Mouse (Mus musculus) spleen, postnatal 14 days (tissue): ENCODE data around the gene Dnah7a.
"Not testable (repeated sequence)": the region's sequence is repeated elsewhere in the genome, so short reads cannot be mapped to it uniquely, and the experiment has no call there.

Source experiments
- DNase-seq, 2 experiments: peaks; one replicate each; pipeline ENCODE4 v3.0.0; 2021 to 2022; ENCODE audit warnings: low spot score in 2 of 2

The Dnah7a gene

DNA sequence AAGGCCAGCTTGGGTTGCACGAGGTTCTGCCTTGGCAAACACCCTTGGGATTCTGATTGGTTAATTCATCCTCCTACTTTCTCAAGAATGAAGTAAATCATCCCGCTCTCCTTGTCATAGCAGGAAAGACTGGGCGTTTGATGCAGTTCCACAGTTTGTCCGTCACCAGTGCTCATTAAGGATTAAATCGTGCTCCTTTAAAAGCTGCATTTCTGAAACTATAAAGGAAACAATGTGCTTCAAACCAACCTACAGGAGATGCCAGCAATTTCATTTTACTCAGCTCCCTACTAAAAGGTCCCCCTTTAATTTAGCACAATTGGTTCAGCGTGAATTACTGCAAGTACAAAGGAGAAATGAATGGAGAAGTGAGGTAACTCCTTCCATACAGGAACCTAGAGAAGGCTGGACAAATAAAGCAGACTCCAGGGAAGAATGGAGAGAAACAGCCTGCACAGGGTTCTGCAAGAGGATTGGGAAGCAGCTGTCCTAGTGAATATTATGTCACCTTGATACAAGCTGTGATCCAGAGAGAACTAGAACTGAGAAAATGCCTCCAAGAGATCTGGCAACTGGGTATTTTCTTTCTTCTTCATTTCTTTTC, 322.4 kb downstream of the Dnah7a start:
- DNase-seq, result no peak

DNA sequence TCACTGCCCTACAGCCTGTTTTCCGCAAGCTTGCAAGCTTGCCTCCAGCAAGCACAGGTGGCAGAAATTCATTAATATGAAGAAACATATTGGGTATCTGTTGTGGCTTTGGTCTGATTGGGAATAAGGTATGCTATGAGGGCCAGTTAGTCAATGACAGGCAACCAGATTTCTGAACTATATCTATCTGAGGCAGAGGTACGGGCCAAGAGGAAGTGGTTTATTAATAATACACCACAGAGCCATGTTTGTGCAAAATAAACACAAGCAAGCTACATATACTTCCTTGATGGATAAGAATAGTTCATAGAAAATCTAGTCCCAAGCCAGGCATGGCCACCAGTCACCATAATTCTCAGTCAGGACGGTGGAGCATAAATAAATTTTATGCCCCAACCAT, 328.9 kb downstream of the Dnah7a start:
- no peak for DNase-seq

DNA sequence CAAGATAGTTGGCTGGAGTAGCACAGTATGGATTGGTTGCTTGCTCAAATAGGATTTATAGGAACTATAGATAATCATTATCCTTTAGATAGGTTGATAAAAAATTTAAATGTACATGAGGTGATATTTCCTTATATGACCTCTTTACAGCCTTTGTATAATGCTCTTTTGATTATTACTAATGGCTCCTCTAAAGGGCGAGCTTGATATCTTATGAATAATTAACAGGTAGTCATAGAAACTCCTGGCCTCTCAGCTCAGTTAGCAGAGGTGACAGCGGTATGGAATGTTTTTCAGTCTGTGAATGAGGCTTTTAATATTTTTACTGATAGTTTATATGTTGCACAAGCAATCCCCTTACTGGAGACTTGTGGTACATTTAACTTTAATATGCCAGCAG, 330.6 kb downstream of the Dnah7a start:
- not testable (repeated sequence) for DNase-seq

DNA sequence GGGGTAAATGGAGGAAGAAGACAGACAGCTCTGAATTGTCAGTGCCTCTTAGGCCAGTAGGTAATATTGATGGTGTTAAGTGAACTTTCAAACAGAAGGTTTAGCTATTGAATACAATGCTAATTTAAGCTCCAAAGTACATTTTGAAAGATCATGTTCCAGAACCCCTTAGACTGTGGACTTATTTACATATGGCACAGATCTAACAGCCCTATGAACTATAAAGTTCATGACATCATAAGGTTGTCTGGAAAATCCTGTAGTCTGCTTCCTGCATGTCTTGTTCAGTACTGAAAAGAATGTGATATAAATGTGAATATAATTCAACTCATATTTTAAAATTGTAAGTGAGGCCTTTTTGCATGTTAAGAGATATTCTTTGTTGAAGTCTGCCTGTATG, 347.6 kb downstream of the Dnah7a start:
- no peak for DNase-seq

DNA sequence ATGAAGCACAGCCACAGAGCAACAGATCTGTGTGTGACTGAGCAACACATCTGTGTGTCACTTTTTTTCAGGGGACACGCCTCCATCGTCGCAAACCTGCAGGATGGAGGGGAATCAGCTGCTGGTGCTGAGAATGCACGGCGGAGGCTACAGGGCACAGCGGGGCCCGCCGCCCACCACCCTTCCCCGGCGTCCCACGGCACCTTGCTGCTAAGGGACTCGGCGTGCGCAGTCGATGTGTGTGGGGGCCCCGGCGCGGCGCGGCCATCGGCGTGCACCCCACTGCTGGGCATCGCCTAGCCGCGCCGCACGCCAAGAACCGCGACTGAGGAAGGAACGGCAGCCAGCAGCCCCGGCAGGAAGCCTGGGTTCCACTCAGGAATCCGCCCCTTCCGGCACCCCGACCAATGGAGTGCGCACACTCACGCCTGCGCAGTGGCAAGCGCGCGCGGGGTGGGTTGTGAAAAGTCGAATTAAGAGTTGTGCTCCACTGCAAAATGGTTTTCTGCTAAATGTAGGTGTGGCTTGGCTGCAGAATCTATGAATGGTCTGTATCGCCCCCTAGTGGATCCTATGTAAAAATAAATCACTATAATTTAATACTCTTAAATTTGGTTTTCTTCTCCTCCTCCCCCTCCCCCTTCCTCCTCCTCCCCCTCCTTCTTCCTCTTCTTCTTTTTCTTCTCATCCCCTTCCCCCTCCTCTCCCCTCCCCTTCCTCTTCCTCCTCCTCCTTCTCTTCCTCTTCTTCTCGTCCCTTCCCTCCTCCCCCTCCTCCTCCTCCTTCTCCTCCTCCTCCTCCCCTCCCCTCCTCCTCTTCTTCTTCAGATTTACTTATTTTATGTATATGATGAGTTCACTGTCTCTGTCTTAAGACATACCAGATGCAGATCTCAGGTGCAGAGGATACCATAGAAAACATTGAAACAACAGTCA, 354.0 kb downstream of the Dnah7a start, which contains the start of the genes Asdurf, Gm28551 and Asnsd1:
Asdurf (minus strand) TSS at position 293 of the 935 bp plus-strand sequence.
Gm28551 (minus strand) TSS at position 341 of the 935 bp plus-strand sequence.
Asnsd1 (minus strand) TSS at position 426 of the 935 bp plus-strand sequence.
- peak; percentile 95 to 96 for DNase-seq
